Mouse (Mus musculus): ENCODE results near the gene Crtac1. TPM values are rescaled to one million over a fixed set of nuclear protein-coding genes. Genes with fewer than 3 reads are reported as not detected.

Gene Crtac1
- total RNA-seq (2021), result under 1 TPM; 0.26 to 0.27 TPM

GRCm38 (mm10) chr19:42431485-42432190, at the start of gene Crtac1:
TSS of gene Crtac1 (minus strand) at chr19:42431783.
- intact Hi-C loops (cut with DNase I), result no loop called here
- peak; percentile 15 to 22 for DNase-seq

GRCm38 (mm10) chr19:42478303-42478702, 46.7 kb upstream of the Crtac1 start:
- DNase-seq, result no peak
- intact Hi-C loops (cut with DNase I), result no loop called here

- DNase-seq, result no peak
- intact Hi-C loops (cut with DNase I), result no loop called here
Observed at GRCm38 (mm10) chr19:42477769-42478168, 46.2 kb upstream of the Crtac1 start.

- intact Hi-C loops (cut with DNase I), result no loop called here
- DNase-seq, result peak; percentile 22 to 31
Observed at GRCm38 (mm10) chr19:42472831-42473230, 41.2 kb upstream of the Crtac1 start.

GRCm38 (mm10) chr19:42471571-42471970, 40.0 kb upstream of the Crtac1 start:
- intact Hi-C loops (cut with DNase I), result no loop called here
- no peak for DNase-seq

- DNase-seq, result peak in 1 of 2 experiments; percentile 23
- intact Hi-C loops (cut with DNase I), result no loop called here
Observed at GRCm38 (mm10) chr19:42461851-42462250, 30.3 kb upstream of the Crtac1 start.

GRCm38 (mm10) chr19:42461353-42461752, 29.8 kb upstream of the Crtac1 start:
- peak in 1 of 2 experiments; percentile 12 for DNase-seq
- intact Hi-C loops (cut with DNase I), result no loop called here

GRCm38 (mm10) chr19:42459512-42459911, 27.9 kb upstream of the Crtac1 start:
- intact Hi-C loops (cut with DNase I), result no loop called here
- no peak for DNase-seq

GRCm38 (mm10) chr19:42454481-42455236, 23.1 kb upstream of the Crtac1 start:
- DNase-seq, result no peak
- intact Hi-C loops (cut with DNase I), result no loop called here

- intact Hi-C loops (cut with DNase I), result no loop called here
Observed at GRCm38 (mm10) chr19:42454006-42454405, 22.4 kb upstream of the Crtac1 start.

GRCm38 (mm10) chr19:42452539-42452938, 21.0 kb upstream of the Crtac1 start:
- no peak for DNase-seq
- intact Hi-C loops (cut with DNase I), result no loop called here

More at GRCm38 (mm10) chr19:42454006-42454405, 22.4 kb upstream of the Crtac1 start:
- DNase-seq, result no peak

GRCm38 (mm10) chr19:42448539-42448938, 17.0 kb upstream of the Crtac1 start:
- no peak for DNase-seq
- intact Hi-C loops (cut with DNase I), result no loop called here

GRCm38 (mm10) chr19:42443887-42444409, 12.4 kb upstream of the Crtac1 start:
- peak in 1 of 2 experiments; percentile 41 for DNase-seq
- intact Hi-C loops (cut with DNase I), result loop anchor here (1.0 kb wide), 1 partner anchor 128 kb away; no protein-coding TSS in a partner anchor

GRCm38 (mm10) chr19:42443266-42443665, 11.7 kb upstream of the Crtac1 start:
- intact Hi-C loops (cut with DNase I), result loop anchor here (1.0 kb wide), 1 partner anchor 127 kb away; no protein-coding TSS in a partner anchor
- no peak for DNase-seq

GRCm38 (mm10) chr19:42442246-42443197, 10.9 kb upstream of the Crtac1 start:
- DNase-seq, result no peak
- intact Hi-C loops (cut with DNase I), result loop anchor here (1.0 kb wide), 1 partner anchor 126 kb away; no protein-coding TSS in a partner anchor

- intact Hi-C loops (cut with DNase I), result no loop called here
Observed at GRCm38 (mm10) chr19:42440089-42440488, 8.5 kb upstream of the Crtac1 start.

GRCm38 (mm10) chr19:42439353-42439752, 7.8 kb upstream of the Crtac1 start:
- intact Hi-C loops (cut with DNase I), result no loop called here
- no peak for DNase-seq

More at GRCm38 (mm10) chr19:42440089-42440488, 8.5 kb upstream of the Crtac1 start:
- DNase-seq, result no peak

- DNase-seq, result peak in 1 of 2 experiments; percentile 11
- intact Hi-C loops (cut with DNase I), result no loop called here
Observed at GRCm38 (mm10) chr19:42435621-42436020, 4.0 kb upstream of the Crtac1 start.

GRCm38 (mm10) chr19:42432761-42433160, 1.2 kb upstream of the Crtac1 start:
- intact Hi-C loops (cut with DNase I), result no loop called here
- DNase-seq, result no peak

GRCm38 (mm10) chr19:42432191-42432590, 608 bp upstream of the Crtac1 start:
- intact Hi-C loops (cut with DNase I), result no loop called here
- peak in 1 of 2 experiments; percentile 11 for DNase-seq

Data from heart, postnatal 10 days (tissue).